Mouse (Mus musculus) v-Abl transformed pro-B cells (cell line): ENCODE results near the gene Zfp600.
"Not testable (repeated sequence)": the region's sequence is repeated elsewhere in the genome, so short reads cannot be mapped to it uniquely, and the experiment has no call there.

Experiments used
- in situ Hi-C, 2 experiments: fragments of 400-800 bp; cut with MboI; formaldehyde crosslinking; loops; one replicate each; pipeline ENCODE4 v1.15.1; 2025; ENCODE audit not compliant: unreplicated experiment in 2 of 2

Zfp600 gene

DNA sequence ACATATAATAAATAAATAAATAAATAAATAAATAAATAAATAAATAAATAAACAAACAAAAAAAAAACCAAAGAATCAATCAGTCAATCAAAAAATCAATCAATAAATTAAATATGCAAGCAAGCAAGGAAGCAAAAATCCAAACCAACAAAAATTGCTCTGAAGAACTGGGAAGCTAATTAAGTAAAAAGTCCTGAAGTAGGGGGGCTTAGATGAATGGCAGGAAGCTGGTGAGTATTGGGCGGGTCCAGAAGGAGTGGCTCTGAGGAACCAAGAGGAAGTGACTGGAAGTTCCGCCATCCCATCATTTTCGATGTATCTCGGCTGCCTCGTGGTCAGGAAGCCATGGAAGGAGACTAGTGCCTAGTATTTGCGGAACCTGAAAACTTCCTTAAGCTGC lies at the start of gene Zfp600:
TSS of gene Zfp600 (plus strand) at position 301 of the 400 bp plus-strand sequence.
- in situ Hi-C loops, result not testable (repeated sequence)

- in situ Hi-C loops, result not testable (repeated sequence)
Measured at GRCm38 (mm10) chr4:146162893-146163292, 6.3 kb downstream of the Zfp600 start.

DNA sequence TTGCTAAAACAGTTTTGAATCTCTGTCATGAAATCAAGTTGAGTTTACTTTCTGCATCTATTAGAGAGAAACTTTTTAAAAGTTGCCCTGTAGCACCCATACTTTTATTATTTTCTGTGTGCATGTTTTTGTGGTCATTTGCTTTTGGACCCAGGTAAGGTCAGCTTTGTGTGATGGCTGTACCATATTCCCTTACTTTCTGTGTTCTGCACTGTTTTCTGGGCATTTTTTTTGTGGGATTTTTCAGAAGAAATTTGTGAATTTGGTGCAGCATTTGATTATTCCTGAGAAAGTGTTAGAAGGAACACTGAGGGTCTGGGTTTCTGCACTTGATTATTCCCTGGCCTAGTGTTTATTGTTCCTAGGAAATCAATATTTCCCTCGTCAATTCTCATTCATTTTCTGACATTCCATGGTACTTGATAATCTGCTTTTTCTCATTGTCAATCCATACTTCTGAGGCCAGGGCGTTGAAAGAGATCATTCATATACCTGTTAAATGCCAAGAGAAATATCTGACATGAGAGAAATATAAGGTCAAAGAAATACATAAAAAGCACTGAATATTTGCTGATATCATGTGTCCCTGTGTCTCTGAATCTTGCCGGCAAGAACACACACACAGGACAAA lies 10.7 kb downstream of the Zfp600 start:
- in situ Hi-C loops, result not testable (repeated sequence)

DNA sequence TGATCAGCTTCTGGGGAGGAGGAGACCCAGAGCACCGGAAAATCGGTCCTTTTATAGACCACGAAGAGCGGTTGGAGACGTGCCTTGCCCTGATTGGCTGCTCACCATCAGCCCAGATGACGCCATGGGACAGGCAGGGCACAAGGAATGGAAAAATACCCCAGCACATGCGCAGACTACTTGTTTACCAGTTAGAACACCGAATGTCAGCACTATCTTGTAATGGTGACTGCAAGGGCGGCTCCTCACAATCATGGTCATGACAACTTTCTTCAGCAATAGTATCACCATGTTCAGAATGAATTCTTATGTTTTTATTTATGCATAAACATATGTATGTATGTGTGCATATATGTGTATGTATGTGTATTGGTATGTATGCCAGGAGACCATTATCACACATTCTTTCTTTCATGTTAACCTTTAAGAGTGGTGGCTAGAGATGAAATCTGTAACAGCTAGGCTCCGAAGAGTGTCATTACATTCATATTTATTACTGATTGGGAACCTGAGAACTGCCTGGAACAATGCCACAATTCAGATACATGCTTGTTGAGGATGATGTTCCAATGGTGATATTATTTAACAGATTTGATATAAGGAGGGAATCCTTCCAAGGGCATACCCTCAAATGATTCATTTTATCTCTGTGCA lies 11.4 kb downstream of the Zfp600 start:
- in situ Hi-C loops, result not testable (repeated sequence)

DNA sequence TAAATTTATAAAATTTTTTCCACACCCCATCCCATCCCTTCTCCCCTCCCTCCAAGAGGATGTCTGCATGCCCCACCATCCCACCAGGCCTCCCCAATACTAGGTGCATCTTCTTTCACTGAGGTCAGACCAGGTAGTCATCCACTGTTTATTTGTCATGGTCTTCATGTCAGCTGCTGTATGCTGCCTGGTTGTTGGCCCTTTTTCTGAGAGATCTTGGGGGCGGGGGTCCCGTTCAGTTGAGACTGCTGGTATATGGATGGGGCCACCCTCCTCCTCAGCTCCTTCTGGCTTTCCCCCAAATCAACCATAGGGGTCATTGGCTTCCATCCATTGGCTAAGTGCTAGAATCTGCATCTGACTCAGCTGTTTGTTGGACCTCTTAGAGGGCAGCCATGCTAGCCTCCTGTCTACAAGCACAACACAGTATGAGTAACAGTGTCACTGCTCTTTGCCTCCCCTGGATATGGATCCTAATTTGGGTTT lies 12.1 kb downstream of the Zfp600 start:
- in situ Hi-C loops, result not testable (repeated sequence)

DNA sequence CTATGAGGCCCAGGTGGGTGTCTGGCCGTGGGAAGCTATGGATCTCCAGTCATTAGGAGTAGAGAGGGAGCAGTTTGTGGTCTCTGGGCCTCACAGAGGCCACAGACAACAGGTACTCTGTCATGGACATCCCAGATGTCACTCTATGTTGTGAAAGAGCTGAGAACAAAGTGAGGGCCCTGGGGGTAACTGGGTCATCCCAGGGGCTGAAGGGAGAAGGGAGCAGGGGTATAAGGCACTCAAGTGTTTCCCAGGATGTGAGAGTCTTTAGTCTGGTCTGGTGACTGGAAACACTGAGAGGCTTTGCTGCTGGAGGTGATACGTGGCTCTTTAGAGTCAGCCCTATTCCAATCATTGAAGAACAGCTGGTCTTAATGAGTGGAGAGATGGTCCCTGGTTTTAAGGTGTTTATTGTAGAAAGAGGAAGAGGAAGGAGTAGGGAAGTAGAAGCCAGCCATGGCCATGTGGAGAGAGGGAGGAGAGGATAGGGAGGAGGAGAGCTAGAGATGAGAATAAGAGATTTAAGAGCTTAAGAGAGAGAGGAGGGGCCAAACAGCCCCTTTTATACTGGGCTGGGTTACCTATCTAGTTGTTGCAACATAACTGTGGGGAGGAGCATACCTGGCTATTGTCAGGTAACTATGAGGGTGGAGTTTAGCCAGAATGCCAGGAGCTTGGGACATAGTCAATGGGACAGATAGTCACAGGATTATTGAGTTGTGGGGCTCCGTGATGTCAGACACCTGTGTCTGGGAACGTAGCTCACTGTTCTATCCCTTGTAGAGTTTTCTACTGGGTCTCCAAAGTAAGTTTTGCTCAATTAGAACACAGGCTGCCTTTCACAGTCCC lies 17.0 kb downstream of the Zfp600 start:
- in situ Hi-C loops, result not testable (repeated sequence)

DNA sequence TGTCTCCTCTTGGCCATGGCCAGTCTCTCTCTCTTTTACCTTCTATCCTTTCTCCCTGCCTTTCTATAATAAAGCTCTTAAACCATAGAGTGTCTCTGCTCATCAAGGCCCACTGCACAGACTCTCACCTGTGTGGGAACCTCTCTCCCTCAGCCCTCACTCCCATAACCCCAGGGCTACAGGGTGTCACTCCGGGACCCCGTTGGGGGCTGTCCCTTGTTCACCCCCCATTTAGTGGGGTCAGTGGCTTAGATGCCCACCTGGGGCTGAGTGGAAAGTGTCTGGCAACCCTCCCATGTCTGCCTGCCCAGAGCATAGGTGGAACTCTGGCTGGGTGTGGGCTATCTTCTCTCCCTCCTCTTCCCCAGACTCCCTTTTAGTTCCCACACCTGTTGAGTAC lies 47.7 kb downstream of the Zfp600 start:
- in situ Hi-C loops, result not testable (repeated sequence)

GRCm38 (mm10) chr4:146239252-146240244 lies 82.9 kb downstream of the Zfp600 start:
- in situ Hi-C loops, result not testable (repeated sequence)

- in situ Hi-C loops, result not testable (repeated sequence)
Measured at GRCm38 (mm10) chr4:146242119-146242518, 85.5 kb downstream of the Zfp600 start.
